Mouse (Mus musculus) limb, embryonic 14.5 days (tissue): Measurements from ENCODE around the gene Gm13101. TPM values are rescaled to one million over a fixed set of nuclear protein-coding genes. Genes with fewer than 3 reads are reported as not detected.

Experiments used
- polyA plus RNA-seq, 2 experiments: library from polyadenylated mRNA; depleted of rRNA in 1 of 2; stranded (reverse) in 1 of 2; unstranded in 1 of 2; fragments of >200 nt; fragmentation: Nextera tagmentation in 1 of 2; extraction: Ambion mirVana in 1 of 2; gene quantifications; 2 replicates each; pipeline versions ENCODE4 v1.2.1 to v1.2.3; 2012 to 2014

Gene Gm13101
- polyA plus RNA-seq, 2 experiments = not detected

Other genes with a start within 250 kb of the Gm13101 start
- not detected in 2 replicates for gene Gm13078, start 247.5 kb downstream of the Gm13101 start, polyA plus RNA-seq (2012; rRNA removed)
- not detected in 2 replicates for gene Gm13078, start 247.5 kb downstream of the Gm13101 start, polyA plus RNA-seq (2014; fragmentation: Nextera tagmentation; extraction: Ambion mirVana)
- not detected in 2 replicates for gene Gm13023, start 177.6 kb downstream of the Gm13101 start, polyA plus RNA-seq (2012; rRNA removed)
- not detected in 2 replicates for gene Gm13023, start 177.6 kb downstream of the Gm13101 start, polyA plus RNA-seq (2014; fragmentation: Nextera tagmentation; extraction: Ambion mirVana)
- not detected in 2 replicates for gene Gm13084, start 150.9 kb downstream of the Gm13101 start, polyA plus RNA-seq (2012; rRNA removed)
- not detected in 2 replicates for gene Gm13084, start 150.9 kb downstream of the Gm13101 start, polyA plus RNA-seq (2014; fragmentation: Nextera tagmentation; extraction: Ambion mirVana)
- not detected in 2 replicates for gene Gm13103, start 120.5 kb downstream of the Gm13101 start, polyA plus RNA-seq (2012; rRNA removed)
- gene Gm13103, start 120.5 kb downstream of the Gm13101 start, polyA plus RNA-seq (2014; fragmentation: Nextera tagmentation; extraction: Ambion mirVana) = not detected in 2 replicates
- not detected in 2 replicates for gene Pramef6, start 66.6 kb downstream of the Gm13101 start, polyA plus RNA-seq (2012; rRNA removed)
- not detected in 2 replicates for gene Pramef6, start 66.6 kb downstream of the Gm13101 start, polyA plus RNA-seq (2014; fragmentation: Nextera tagmentation; extraction: Ambion mirVana)
- gene Pramef25, start 15.9 kb downstream of the Gm13101 start, polyA plus RNA-seq (2012; rRNA removed) = not detected in 2 replicates
- not detected in 2 replicates for gene Pramef25, start 15.9 kb downstream of the Gm13101 start, polyA plus RNA-seq (2014; fragmentation: Nextera tagmentation; extraction: Ambion mirVana)
- not detected in 2 replicates for gene Pramef17, start 27.4 kb upstream of the Gm13101 start, polyA plus RNA-seq (2012; rRNA removed)
- gene Pramef17, start 27.4 kb upstream of the Gm13101 start, polyA plus RNA-seq (2014; fragmentation: Nextera tagmentation; extraction: Ambion mirVana) = not detected in 2 replicates
- gene Pramel4, start 92.2 kb upstream of the Gm13101 start, polyA plus RNA-seq (2012; rRNA removed) = not detected in 2 replicates
- not detected in 2 replicates for gene Pramel4, start 92.2 kb upstream of the Gm13101 start, polyA plus RNA-seq (2014; fragmentation: Nextera tagmentation; extraction: Ambion mirVana)
- not detected in 2 replicates for gene Gm13102, start 139.5 kb upstream of the Gm13101 start, polyA plus RNA-seq (2012; rRNA removed)
- gene Gm13102, start 139.5 kb upstream of the Gm13101 start, polyA plus RNA-seq (2014; fragmentation: Nextera tagmentation; extraction: Ambion mirVana) = not detected in 2 replicates
- not detected in 2 replicates for gene Oog3, start 195.7 kb upstream of the Gm13101 start, polyA plus RNA-seq (2012; rRNA removed)
- gene Oog3, start 195.7 kb upstream of the Gm13101 start, polyA plus RNA-seq (2014; fragmentation: Nextera tagmentation; extraction: Ambion mirVana) = not detected in 2 replicates
- gene Oog2, start 223.8 kb upstream of the Gm13101 start, polyA plus RNA-seq (2012; rRNA removed) = not detected in 2 replicates
- gene Oog2, start 223.8 kb upstream of the Gm13101 start, polyA plus RNA-seq (2014; fragmentation: Nextera tagmentation; extraction: Ambion mirVana) = not detected in 2 replicates
- not detected in 2 replicates for gene C87977, start 246.4 kb upstream of the Gm13101 start, polyA plus RNA-seq (2012; rRNA removed)
- not detected in 2 replicates for gene C87977, start 246.4 kb upstream of the Gm13101 start, polyA plus RNA-seq (2014; fragmentation: Nextera tagmentation; extraction: Ambion mirVana)